In genomic region chr1:131910674-131911558, GRCm38 (mm10) we compare ENCODE assay signal across 8 mouse cellular contexts. TPM values are rescaled to one million over a fixed set of nuclear protein-coding genes. Genes with fewer than 3 reads are reported as not detected.
DNase-seq lines count a peak whose midpoint lies in the region; ATAC-seq and TF ChIP-seq lines count a peak whose summit lies in the region.

No protein-coding gene starts in this region.

- H3K4me2 ChIP-seq in hindbrain, postnatal 0 days (ENCODE audit: low read depth, low read length), result peak overlapping the region; percentile 70

- H3K9me3 ChIP-seq in hindbrain, postnatal 0 days (ENCODE audit: low read length), result no peaks in the 10 kb centered on the region

- H3K36me3 ChIP-seq in hindbrain, postnatal 0 days (ENCODE audit: insufficient read depth, low read length), result no peaks in the 10 kb centered on the region

- H3K4me1 ChIP-seq in hindbrain, postnatal 0 days (ENCODE audit: insufficient read depth, low read length), result no peaks in the 10 kb centered on the region

- under 1% methylated on average over 65 of the region's 88 CpGs for WGBS in hindbrain, postnatal 0 days

- intact Hi-C loops in gastrocnemius, adult 2 months (cut with DNase I), result loop anchor here (2.0 kb wide), 1 partner anchor 44 kb away; the partner anchor contains the start of gene Rab29

- H3K9ac ChIP-seq in hindbrain, postnatal 0 days (replicated peaks; ENCODE audit: low read length), result peak overlapping the region; percentile 99

- H3K27me3 ChIP-seq in hindbrain, postnatal 0 days (ENCODE audit: insufficient read depth, low read length), result no peaks in the 10 kb centered on the region; the same call in 1 of the 2 replicates

- TF ChIP-seq CTCF in gastrocnemius, adult 2 months (IDR thresholded peaks at IDR 0.05), result no peak
- no peak for TF ChIP-seq CTCF in hindbrain, postnatal 0 days (IDR thresholded peaks at IDR 0.05; ENCODE audit: low read depth)

- peak overlapping the region; percentile 98 for H3K27ac ChIP-seq in gastrocnemius, adult 2 months
- H3K27ac ChIP-seq in hindbrain, postnatal 0 days, result peak overlapping the region; percentile 100

- peak; percentile 92 for DNase-seq in ZHBTc4 (ENCODE audit: low read depth, low spot score)
- peak; percentile 89 for DNase-seq in gastrocnemius, adult 2 months
- peak; percentile 86 for DNase-seq in hindbrain, postnatal 0 days (ENCODE audit: low spot score)
- peak; percentile 45 to 51 for DNase-seq in left cerebral cortex, adult 8-10 months (ENCODE audit: low spot score in 2 of 2)
- peak; percentile 62 for DNase-seq in right cerebral cortex, adult 18-20 months
- DNase-seq in urinary bladder, adult 2 months (ENCODE audit: low spot score), result peak; percentile 82

- H3K4me3 ChIP-seq in gastrocnemius, adult 2 months, result peak overlapping the region; percentile 99
- peak overlapping the region; percentile 98 for H3K4me3 ChIP-seq in hindbrain, postnatal 0 days (ENCODE audit: low read length)

- ATAC-seq in common myeloid progenitor, adult 5-6 weeks (replicated peaks; ENCODE audit: low read depth, poor library complexity, severe bottlenecking), result peak; percentile 53
- ATAC-seq in hindbrain, postnatal 0 days, result peak; percentile 82
- ATAC-seq in megakaryocyte, adult 5-6 weeks (ENCODE audit: poor library complexity, severe bottlenecking), result peak; percentile 71

RNA-seq across cellular contexts. Expression of gene Nucks1, which starts 0.6 kb away (rescaled TPM):
- total RNA-seq in common myeloid progenitor, adult 5-6 weeks (2017), result 388 and 411 TPM in 2 replicates
- total RNA-seq in gastrocnemius, adult 2 months (2021), result 10 to 100 TPM; 61.7 to 71.4 TPM
- total RNA-seq in hindbrain, postnatal 0 days (2014; rRNA removed), result 88.9 and 105 TPM in 2 replicates
- 54.1 and 58.0 TPM in 2 replicates for polyA plus RNA-seq in hindbrain, postnatal 0 days (2015; fragmentation: Nextera tagmentation; extraction: Ambion mirVana)
- 100 to 1,000 TPM; 142 to 178 (median 163) TPM for total RNA-seq in left cerebral cortex, adult 8-10 months (2022)
- total RNA-seq in megakaryocyte, adult 5-6 weeks (2015), result 145 TPM in 2 replicates
- total RNA-seq in megakaryocyte, adult 5-6 weeks (2017), result 234 and 235 TPM in 2 replicates
- polyA plus RNA-seq in urinary bladder, adult 2 months (2012; rRNA removed), result 23.2 and 32.6 TPM in 2 replicates

RNA-seq across cellular contexts. Expression of gene Rab29, which starts 43.9 kb away (rescaled TPM):
- total RNA-seq in common myeloid progenitor, adult 5-6 weeks (2017), result 20.0 and 27.5 TPM in 2 replicates
- 1 to 10 TPM; 5.1 to 7.4 TPM for total RNA-seq in gastrocnemius, adult 2 months (2021)
- 6.4 and 15.1 TPM in 2 replicates for total RNA-seq in hindbrain, postnatal 0 days (2014; rRNA removed)
- polyA plus RNA-seq in hindbrain, postnatal 0 days (2015; fragmentation: Nextera tagmentation; extraction: Ambion mirVana), result 8.9 and 10.9 TPM in 2 replicates
- total RNA-seq in left cerebral cortex, adult 8-10 months (2022), result 1 to 10 TPM; 4.7 to 6.7 (median 6.1) TPM
- 45.3 and 48.4 TPM in 2 replicates for total RNA-seq in megakaryocyte, adult 5-6 weeks (2015)
- total RNA-seq in megakaryocyte, adult 5-6 weeks (2017), result 31.1 and 33.4 TPM in 2 replicates
- 32.8 and 37.7 TPM in 2 replicates for polyA plus RNA-seq in urinary bladder, adult 2 months (2012; rRNA removed)

RNA-seq across cellular contexts. Expression of gene Slc45a3, which starts 51.9 kb away (rescaled TPM):
- 9.8 and 10.6 TPM in 2 replicates for total RNA-seq in common myeloid progenitor, adult 5-6 weeks (2017)
- total RNA-seq in gastrocnemius, adult 2 months (2021), result 1 to 10 TPM in 1 of 2 experiments, under 1 TPM in 1; 0.84 to 1.4 TPM
- total RNA-seq in hindbrain, postnatal 0 days (2014; rRNA removed), result 1.3 and 2.0 TPM in 2 replicates
- 0.28 and 0.37 TPM in 2 replicates for polyA plus RNA-seq in hindbrain, postnatal 0 days (2015; fragmentation: Nextera tagmentation; extraction: Ambion mirVana)
- total RNA-seq in left cerebral cortex, adult 8-10 months (2022), result 1 to 10 TPM in 1 of 4 experiments, under 1 TPM in 3; 0.65 to 1.9 (median 0.79) TPM
- total RNA-seq in megakaryocyte, adult 5-6 weeks (2015), result 0.16 and 0.46 TPM in 2 replicates
- total RNA-seq in megakaryocyte, adult 5-6 weeks (2017), result 0.33 TPM in 1 of 2 replicates, not detected in the other
- 5.6 and 5.7 TPM in 2 replicates for polyA plus RNA-seq in urinary bladder, adult 2 months (2012; rRNA removed)

Comparison
In these comparisons a context has a peak if more than half of its experiments do, and no peak if none do; other contexts are left out.
1. Peak in every context shown above with its lines: DNase-seq, ATAC-seq, H3K4me3 ChIP-seq and H3K27ac ChIP-seq.